Mouse (Mus musculus): ENCODE measurements at regions not wholly inside any gene's neighbourhood (a gene's known extent, or its start where the extent isn't known, plus 50 kb on each side); places are given as distances from the start of the nearest gene placed in this dataset.
"Not testable (repeated sequence)": the region's sequence is repeated elsewhere in the genome, so short reads cannot be mapped to it uniquely, and the experiment has no call there.

- H3K27me3 ChIP-seq (ENCODE audit: control insufficient read depth): no peaks in the 10 kb centered on the region
- peaks cover under 1% of the 10 kb centered on the region for H3K9me3 ChIP-seq (ENCODE audit: control insufficient read depth, low read length)
- H3K4me3 ChIP-seq (replicated peaks): peak overlapping the region; percentile 32
- H3K4me1 ChIP-seq (ENCODE audit: control insufficient read depth): peaks cover 54% of the 10 kb centered on the region
- H3K36me3 ChIP-seq (ENCODE audit: control insufficient read depth): no peaks in the 10 kb centered on the region
- TF ChIP-seq GATA1 (IDR thresholded peaks at IDR 0.05; ENCODE audit: low read length): no peak
- no peak; the same call in 2 of the 3 replicates for TF ChIP-seq TAL1 (IDR thresholded peaks at IDR 0.05; ENCODE audit: low read length)
Observed at GRCm38 (mm10) chr5:148690158-148690822, 137.7 kb upstream of the Ubl3 start.

- Histone ChIP-seq H3K9me3 (ENCODE audit: control insufficient read depth, low read length) (peaks cover 5% of the 10 kb centered on the region), H3K27me3 (ENCODE audit: control insufficient read depth) (no peaks in the 10 kb centered on the region), H3K36me3 (ENCODE audit: control insufficient read depth) (no peaks in the 10 kb centered on the region), H3K4me1 (ENCODE audit: control insufficient read depth) (peaks cover 54% of the 10 kb centered on the region), H3K4me3 (replicated peaks) (no peak overlapping the region)
- TF ChIP-seq GATA1 (IDR thresholded peaks at IDR 0.05; ENCODE audit: low read length) (no peak), TAL1 (IDR thresholded peaks at IDR 0.05; ENCODE audit: low read length) (no peak)
Observed at GRCm38 (mm10) chr5:148689297-148689696, 136.7 kb upstream of the Ubl3 start.

GRCm38 (mm10) chr5:148688501-148688900 is 135.9 kb upstream of the Ubl3 start:
- Histone ChIP-seq H3K36me3 (ENCODE audit: control insufficient read depth) (no peaks in the 10 kb centered on the region), H3K4me3 (replicated peaks) (no peak overlapping the region), H3K4me1 (ENCODE audit: control insufficient read depth) (peaks cover 56% of the 10 kb centered on the region), H3K27me3 (ENCODE audit: control insufficient read depth) (no peaks in the 10 kb centered on the region), H3K9me3 (ENCODE audit: control insufficient read depth, low read length) (peaks cover 5% of the 10 kb centered on the region)
- TF ChIP-seq GATA1 (IDR thresholded peaks at IDR 0.05; ENCODE audit: low read length) (no peak), TAL1 (IDR thresholded peaks at IDR 0.05; ENCODE audit: low read length) (no peak)

- peaks cover 58% of the 10 kb centered on the region for H3K4me1 ChIP-seq (ENCODE audit: control insufficient read depth)
Observed at GRCm38 (mm10) chr5:148687827-148688226, 135.2 kb upstream of the Ubl3 start.

GRCm38 (mm10) chr5:148684216-148684615 is 131.6 kb upstream of the Ubl3 start:
- peaks cover 36% of the 10 kb centered on the region for H3K4me1 ChIP-seq (ENCODE audit: control insufficient read depth)
- no peak overlapping the region for H3K4me3 ChIP-seq (replicated peaks)
- H3K36me3 ChIP-seq (ENCODE audit: control insufficient read depth): no peaks in the 10 kb centered on the region
- peaks cover 9% of the 10 kb centered on the region for H3K9me3 ChIP-seq (ENCODE audit: control insufficient read depth, low read length)
- no peaks in the 10 kb centered on the region for H3K27me3 ChIP-seq (ENCODE audit: control insufficient read depth)
- TF ChIP-seq TAL1 (IDR thresholded peaks at IDR 0.05; ENCODE audit: low read length) (no peak), GATA1 (IDR thresholded peaks at IDR 0.05; ENCODE audit: low read length) (no peak)

More at GRCm38 (mm10) chr5:148687827-148688226, 135.2 kb upstream of the Ubl3 start:
- TF ChIP-seq TAL1 (IDR thresholded peaks at IDR 0.05; ENCODE audit: low read length) (no peak), GATA1 (IDR thresholded peaks at IDR 0.05; ENCODE audit: low read length) (no peak)
- H3K36me3 ChIP-seq (ENCODE audit: control insufficient read depth): no peaks in the 10 kb centered on the region
- no peak overlapping the region for H3K4me3 ChIP-seq (replicated peaks)
- H3K9me3 ChIP-seq (ENCODE audit: control insufficient read depth, low read length): peaks cover 7% of the 10 kb centered on the region
- H3K27me3 ChIP-seq (ENCODE audit: control insufficient read depth): no peaks in the 10 kb centered on the region

GRCm38 (mm10) chr5:148682553-148682952 is 130.0 kb upstream of the Ubl3 start:
- H3K36me3 ChIP-seq (ENCODE audit: control insufficient read depth): no peaks in the 10 kb centered on the region
- no peak overlapping the region for H3K4me3 ChIP-seq (replicated peaks)
- H3K9me3 ChIP-seq (ENCODE audit: control insufficient read depth, low read length): peaks cover 12% of the 10 kb centered on the region
- no peak for TF ChIP-seq GATA1 (IDR thresholded peaks at IDR 0.05; ENCODE audit: low read length)
- TF ChIP-seq TAL1 (IDR thresholded peaks at IDR 0.05; ENCODE audit: low read length): no peak
- peaks cover 21% of the 10 kb centered on the region for H3K4me1 ChIP-seq (ENCODE audit: control insufficient read depth)
- H3K27me3 ChIP-seq (ENCODE audit: control insufficient read depth): no peaks in the 10 kb centered on the region

GRCm38 (mm10) chr5:148680341-148680740 is 127.8 kb upstream of the Ubl3 start:
- TF ChIP-seq TAL1 (IDR thresholded peaks at IDR 0.05; ENCODE audit: low read length) (no peak), GATA1 (IDR thresholded peaks at IDR 0.05; ENCODE audit: low read length) (no peak)
- Histone ChIP-seq H3K4me1 (ENCODE audit: control insufficient read depth) (peaks cover 11% of the 10 kb centered on the region), H3K27me3 (ENCODE audit: control insufficient read depth) (no peaks in the 10 kb centered on the region), H3K4me3 (replicated peaks) (no peak overlapping the region), H3K36me3 (ENCODE audit: control insufficient read depth) (no peaks in the 10 kb centered on the region), H3K9me3 (ENCODE audit: control insufficient read depth, low read length) (peaks cover 21% of the 10 kb centered on the region)

- no peak overlapping the region for H3K4me3 ChIP-seq (replicated peaks)
- H3K4me1 ChIP-seq (ENCODE audit: control insufficient read depth): peaks cover 11% of the 10 kb centered on the region
Observed at GRCm38 (mm10) chr5:148679586-148679985, 127.0 kb upstream of the Ubl3 start.

GRCm38 (mm10) chr5:148678285-148678937 is 125.8 kb upstream of the Ubl3 start:
- H3K4me3 ChIP-seq (replicated peaks); H3K36me3 ChIP-seq (ENCODE audit: control insufficient read depth); H3K4me1 ChIP-seq (ENCODE audit: control insufficient read depth); H3K27me3 ChIP-seq (ENCODE audit: control insufficient read depth): not testable (repeated sequence)
- peaks cover 16% of the 10 kb centered on the region; the same call in 1 of the 2 replicates for H3K9me3 ChIP-seq (ENCODE audit: control insufficient read depth, low read length)

More at GRCm38 (mm10) chr5:148679586-148679985, 127.0 kb upstream of the Ubl3 start:
- Histone ChIP-seq H3K36me3 (ENCODE audit: control insufficient read depth) (no peaks in the 10 kb centered on the region), H3K27me3 (ENCODE audit: control insufficient read depth) (no peaks in the 10 kb centered on the region), H3K9me3 (ENCODE audit: control insufficient read depth, low read length) (peaks cover 16% of the 10 kb centered on the region; the same call in 1 of the 2 replicates)
- TF ChIP-seq TAL1 (IDR thresholded peaks at IDR 0.05; ENCODE audit: low read length) (no peak), GATA1 (IDR thresholded peaks at IDR 0.05; ENCODE audit: low read length) (no peak)

Measured in erythroblast, embryonic 14.5 days (primary cell).